8 mouse cellular contexts compared by ENCODE assay signal in genomic region chr4:132144080-132144841, GRCm38 (mm10). TPM values are rescaled to one million over a fixed set of nuclear protein-coding genes. Genes with fewer than 3 reads are reported as not detected.
DNase-seq lines count a peak whose midpoint lies in the region; ATAC-seq and TF ChIP-seq lines count a peak whose summit lies in the region.

Gene Oprd1 (minus strand): TSS chr4:132144486.

- ATAC-seq in hindbrain, embryonic 15.5 days (ENCODE audit: low FRiP score, low read depth) = peak; percentile 66; the same call in 1 of the 2 replicates
- no peak for ATAC-seq in midbrain, embryonic 14.5 days (ENCODE audit: low FRiP score, low TSS enrichment)

- peak within 1 kb of the TSS; percentile 76 for H3K4me2 ChIP-seq in hindbrain, embryonic 15.5 days
- H3K4me2 ChIP-seq in midbrain, embryonic 14.5 days (ENCODE audit: low read length) = peak within 1 kb of the TSS; percentile 56

- TF ChIP-seq CTCF in heart, adult 2 months (IDR thresholded peaks at IDR 0.05) = no peak

- no peak within 1 kb of the TSS for H3K27ac ChIP-seq in heart, adult 2 months
- no peak within 1 kb of the TSS for H3K27ac ChIP-seq in hindbrain, embryonic 15.5 days (replicated peaks)
- H3K27ac ChIP-seq in midbrain, embryonic 14.5 days (replicated peaks; ENCODE audit: low read depth, low read length) = no peak within 1 kb of the TSS

- H3K36me3 ChIP-seq in heart, adult 2 months (ENCODE audit: control insufficient read depth, insufficient read depth, low read length) = no peaks in the 10 kb centered on the region
- no peaks in the 10 kb centered on the region for H3K36me3 ChIP-seq in hindbrain, embryonic 15.5 days
- no peaks in the 10 kb centered on the region for H3K36me3 ChIP-seq in midbrain, embryonic 14.5 days (ENCODE audit: control insufficient read depth, insufficient read depth, low read length)

- no peak for TF ChIP-seq EP300 in heart, adult 2 months (IDR thresholded peaks at IDR 0.05; ENCODE audit: insufficient read depth, low read depth, low read length)

- H3K4me3 ChIP-seq in heart, adult 2 months = 0 out of 2 replicates have a peak within 1 kb of the TSS, but pooled peaks have one; percentile 12
- H3K4me3 ChIP-seq in hindbrain, embryonic 15.5 days = peak within 1 kb of the TSS; percentile 47
- peak within 1 kb of the TSS; percentile 35 for H3K4me3 ChIP-seq in midbrain, embryonic 14.5 days (replicated peaks; ENCODE audit: low read depth, low read length)

- WGBS in heart, adult 2 months = 1% methylated on average over 89 of the region's 89 CpGs
- under 1% methylated on average over 64 of the region's 89 CpGs for WGBS in hindbrain, embryonic 15.5 days
- WGBS in midbrain, embryonic 14.5 days = under 1% methylated on average over 69 of the region's 89 CpGs

- peak within 1 kb of the TSS; percentile 39 for H3K9ac ChIP-seq in heart, adult 2 months (ENCODE audit: low read depth, low read length)
- peak within 1 kb of the TSS; percentile 33 for H3K9ac ChIP-seq in hindbrain, embryonic 15.5 days
- no peak within 1 kb of the TSS for H3K9ac ChIP-seq in midbrain, embryonic 14.5 days (replicated peaks; ENCODE audit: low read length)

- peaks cover 5% of the 10 kb centered on the region for H3K27me3 ChIP-seq in heart, adult 2 months (ENCODE audit: control insufficient read depth, insufficient read depth, low read length)
- peaks cover 55% of the 10 kb centered on the region for H3K27me3 ChIP-seq in hindbrain, embryonic 15.5 days
- peaks cover 43% of the 10 kb centered on the region for H3K27me3 ChIP-seq in midbrain, embryonic 14.5 days (ENCODE audit: control insufficient read depth, insufficient read depth, low read length)

- intact Hi-C loops in heart, adult 2 months (cut with DNase I) = no loop called here

- peak; percentile 21 to 25 for DNase-seq in heart, adult 2 months
- DNase-seq in heart, adult 9 months (ENCODE audit: low spot score in 2 of 2) = no peak
- peak; percentile 8 for DNase-seq in thymus, postnatal 14 days
- DNase-seq in thymus, postnatal 10 days (ENCODE audit: low spot score in 2 of 2) = no peak
- peak; percentile 42 for DNase-seq in midbrain, embryonic 14.5 days
- DNase-seq in urinary bladder, postnatal 14 days (ENCODE audit: low spot score) = no peak
- no peak for DNase-seq in gastrocnemius, postnatal 4 days (ENCODE audit: low spot score in 2 of 2)

- H3K4me1 ChIP-seq in heart, adult 2 months (ENCODE audit: control insufficient read depth, insufficient read depth, low read length) = no peaks in the 10 kb centered on the region
- 0 out of 2 replicates have a peak, but pooled peaks cover 8% of the 10 kb centered on the region for H3K4me1 ChIP-seq in hindbrain, embryonic 15.5 days (replicated peaks)
- no peaks in the 10 kb centered on the region for H3K4me1 ChIP-seq in midbrain, embryonic 14.5 days (ENCODE audit: control insufficient read depth, insufficient read depth, low read length)

- no peak for TF ChIP-seq POLR2A in heart, adult 2 months (IDR thresholded peaks at IDR 0.05; ENCODE audit: insufficient read depth, low read depth, low read length)

- H3K79me2 ChIP-seq in heart, adult 2 months (replicated peaks; ENCODE audit: control insufficient read depth, insufficient read depth, low read length) = no peaks in the 10 kb centered on the region

- H3K9me3 ChIP-seq in hindbrain, embryonic 15.5 days = no peaks in the 10 kb centered on the region
- H3K9me3 ChIP-seq in midbrain, embryonic 14.5 days (ENCODE audit: control insufficient read depth, low read length) = no peaks in the 10 kb centered on the region

RNA-seq across cellular contexts. Expression of gene Oprd1, which starts in this region (rescaled TPM):
- total RNA-seq in heart, adult 2 months (2021) = under 1 TPM; 0.20 to 0.21 TPM
- 0.43 and 0.64 TPM in 2 replicates for polyA plus RNA-seq in heart, adult 2 months (2012; rRNA removed)
- 0.61 and 0.80 TPM in 2 replicates for polyA plus RNA-seq in hindbrain, embryonic 15.5 days (2015; fragmentation: Nextera tagmentation; extraction: Ambion mirVana)
- polyA plus RNA-seq in midbrain, embryonic 14.5 days (2014; fragmentation: Nextera tagmentation; extraction: Ambion mirVana) = 0.08 and 0.15 TPM in 2 replicates
- under 1 TPM in 1 of 2 experiments, not detected in 1; 0.16 TPM for total RNA-seq in gastrocnemius, postnatal 4 days (2021)

Comparison
In these comparisons a context has a peak if more than half of its experiments do, and no peak if none do; other contexts are left out.
1. Peak in DNase-seq, H3K4me3 ChIP-seq and H3K9ac ChIP-seq in heart, adult 2 months; RNA of the gene not detected or under 1 TPM.
2. Peak in ATAC-seq, H3K4me3 ChIP-seq, H3K9ac ChIP-seq and H3K4me2 ChIP-seq in hindbrain, embryonic 15.5 days; RNA of the gene not detected or under 1 TPM.
3. Peak in DNase-seq, H3K4me3 ChIP-seq and H3K4me2 ChIP-seq in midbrain, embryonic 14.5 days; RNA of the gene not detected or under 1 TPM.